Mouse (Mus musculus) lung, embryonic 14.5 days (tissue): Measurements from ENCODE around the gene Pi4kb. TPM values are rescaled to one million over a fixed set of nuclear protein-coding genes. Genes with fewer than 3 reads are reported as not detected.

Experiments
- ATAC-seq: fragments of 200-750 bp; cut with Nextera tagmentation; 2 replicates; pipeline ENCODE4 v1.8.0; 2017; ENCODE audit warnings: mild to moderate bottlenecking, moderate TSS enrichment, moderate library complexity; ENCODE audit not compliant: insufficient read depth
- DNase-seq: peaks from one replicate; pipeline ENCODE4 v3.0.0-alpha.2; 2015
- H3K27ac ChIP-seq: fragments of 300-500 bp; sonication (generic); 2 replicates; pipeline ENCODE4 v1.5.1; 2014; ENCODE audit warnings: low read depth, mild to moderate bottlenecking, moderate library complexity
- H3K27me3 ChIP-seq: fragments of 300-500 bp; sonication (generic); 2 replicates; pipeline ENCODE4 v1.6.1; 2014; ENCODE audit warnings: low read length, control low read depth; ENCODE audit not compliant: insufficient read depth
- H3K36me3 ChIP-seq: fragments of 300-500 bp; sonication (generic); 2 replicates; pipeline ENCODE4 v1.6.1; 2014; ENCODE audit warnings: control low read depth; ENCODE audit not compliant: insufficient read depth
- H3K4me1 ChIP-seq: fragments of 300-500 bp; sonication (generic); 2 replicates; pipeline ENCODE4 v1.6.1; 2014; ENCODE audit warnings: antibody characterized with exemption, control low read depth; ENCODE audit not compliant: insufficient read depth
- H3K4me2 ChIP-seq: fragments of 300-500 bp; sonication (generic); 2 replicates; pipeline ENCODE4 v1.6.1; 2014; ENCODE audit warnings: mild to moderate bottlenecking
- H3K4me3 ChIP-seq: fragments of 300-500 bp; sonication (generic); 2 replicates; pipeline ENCODE4 v1.5.1; 2014; ENCODE audit warnings: low read depth, low read length
- H3K9ac ChIP-seq: fragments of 300-500 bp; sonication (generic); 2 replicates; pipeline ENCODE4 v1.6.1; 2014
- H3K9me3 ChIP-seq: fragments of 300-500 bp; sonication (generic); 2 replicates; pipeline ENCODE4 v1.6.1; 2016; ENCODE audit warnings: low read depth, low read length, control low read depth
- CTCF ChIP-seq: IDR thresholded peaks from 2 replicates; pipeline ENCODE4 v1.5.1; 2016; ENCODE audit warnings: antibody characterized with exemption, low read depth
- WGBS: fragments of 180-500 bp; shearing (Covaris S2); extraction: QIAGEN DNeasy Blood & Tissue Kit; methylation state at CpG from one replicate; pipeline ENCODE4 v1.1.7; 2014; 5-methylcytosine and 5-hydroxymethylcytosine counted together
- polyA plus RNA-seq: library from polyadenylated mRNA; unstranded; fragments of >200 nt; fragmentation: Nextera tagmentation; extraction: Ambion mirVana; gene quantifications from 2 replicates; pipeline ENCODE4 v1.2.1, GENCODE M21; 2014

Pi4kb gene
- polyA plus RNA-seq, 1 experiment from 2014 or later, result 24.7 TPM

GRCm38 (mm10) chr3:95005651-95006050 lies 31.1 kb downstream of the Pi4kb start:
- no peak overlapping the region for H3K4me3 ChIP-seq
- H3K9ac ChIP-seq, result no peak overlapping the region
- no peak for TF ChIP-seq CTCF
- H3K27ac ChIP-seq, result no peak overlapping the region
- no peaks in the 10 kb centered on the region for H3K9me3 ChIP-seq
- no peaks in the 10 kb centered on the region for H3K27me3 ChIP-seq
- ATAC-seq (no peak), DNase-seq (no peak)
- H3K4me2 ChIP-seq, result no peak overlapping the region
- no peaks in the 10 kb centered on the region for H3K4me1 ChIP-seq
- WGBS, result 87% methylated on average over 3 of the region's 3 CpGs
- H3K36me3 ChIP-seq, result peaks cover 94% of the 10 kb centered on the region

- ATAC-seq (peak; percentile 19; the same call in 1 of the 2 replicates), DNase-seq (no peak)
- WGBS, result 86% methylated on average over 9 of the region's 9 CpGs
- Histone ChIP-seq H3K4me1 (no peaks in the 10 kb centered on the region), H3K4me2 (no peak overlapping the region), H3K4me3 (no peak overlapping the region), H3K9me3 (no peaks in the 10 kb centered on the region), H3K27me3 (no peaks in the 10 kb centered on the region), H3K9ac (no peak overlapping the region), H3K36me3 (peaks cover 93% of the 10 kb centered on the region), H3K27ac (no peak overlapping the region)
- TF ChIP-seq CTCF, result no peak
Measured at GRCm38 (mm10) chr3:95007706-95008105, 33.2 kb downstream of the Pi4kb start.

GRCm38 (mm10) chr3:95010396-95010795 lies 35.9 kb downstream of the Pi4kb start:
- 79% methylated on average over 7 of the region's 7 CpGs for WGBS
- H3K4me3 ChIP-seq, result no peak overlapping the region

GRCm38 (mm10) chr3:95012982-95013381 lies 38.5 kb downstream of the Pi4kb start:
- Histone ChIP-seq H3K36me3 (peaks cover 45% of the 10 kb centered on the region), H3K4me3 (no peak overlapping the region), H3K4me1 (peaks cover 8% of the 10 kb centered on the region; the same call in 1 of the 2 replicates), H3K9me3 (no peaks in the 10 kb centered on the region), H3K27me3 (no peaks in the 10 kb centered on the region), H3K27ac (no peak overlapping the region), H3K9ac (no peak overlapping the region; the same call in 1 of the 2 replicates), H3K4me2 (peak overlapping the region; percentile 91; the same call in 1 of the 2 replicates)
- DNase-seq (no peak), ATAC-seq (no peak)
- TF ChIP-seq CTCF, result no peak
- 75% methylated on average over 3 of the region's 3 CpGs for WGBS

More at GRCm38 (mm10) chr3:95010396-95010795, 35.9 kb downstream of the Pi4kb start:
- TF ChIP-seq CTCF, result no peak
- no peaks in the 10 kb centered on the region for H3K9me3 ChIP-seq
- no peaks in the 10 kb centered on the region for H3K27me3 ChIP-seq
- H3K4me2 ChIP-seq, result no peak overlapping the region
- no peak overlapping the region for H3K9ac ChIP-seq
- H3K4me1 ChIP-seq, result peaks cover 8% of the 10 kb centered on the region; the same call in 1 of the 2 replicates
- no peak overlapping the region for H3K27ac ChIP-seq
- ATAC-seq (no peak), DNase-seq (no peak)
- peaks cover 69% of the 10 kb centered on the region for H3K36me3 ChIP-seq

GRCm38 (mm10) chr3:95013699-95014427 lies 39.3 kb downstream of the Pi4kb start:
- Histone ChIP-seq H3K4me2 (peak overlapping the region; percentile 91), H3K4me1 (peaks cover 8% of the 10 kb centered on the region; the same call in 1 of the 2 replicates), H3K9ac (peak overlapping the region; percentile 73), H3K36me3 (peaks cover 36% of the 10 kb centered on the region), H3K9me3 (no peaks in the 10 kb centered on the region), H3K27me3 (no peaks in the 10 kb centered on the region), H3K4me3 (peak overlapping the region; percentile 84), H3K27ac (peak overlapping the region; percentile 99; the same call in 1 of the 2 replicates)
- DNase-seq (no peak), ATAC-seq (no peak)
- TF ChIP-seq CTCF, result peak; percentile 19; the same call in 1 of the 2 replicates
- 19% methylated on average over 13 of the region's 13 CpGs for WGBS

- Histone ChIP-seq H3K27ac (peak overlapping the region; percentile 99), H3K4me2 (peak overlapping the region; percentile 91), H3K27me3 (no peaks in the 10 kb centered on the region), H3K9me3 (no peaks in the 10 kb centered on the region), H3K9ac (peak overlapping the region; percentile 73), H3K36me3 (peaks cover 29% of the 10 kb centered on the region), H3K4me1 (peaks cover 8% of the 10 kb centered on the region; the same call in 1 of the 2 replicates), H3K4me3 (peak overlapping the region; percentile 84)
- 1% methylated on average over 44 of the region's 44 CpGs for WGBS
- TF ChIP-seq CTCF, result no peak
- DNase-seq (peak; percentile 68), ATAC-seq (peak; percentile 10; the same call in 1 of the 2 replicates)
Measured at GRCm38 (mm10) chr3:95014428-95015151, 40.1 kb downstream of the Pi4kb start.
